Mouse (Mus musculus): Measurements from ENCODE around the gene Lmod1.

Lmod1 gene

DNA sequence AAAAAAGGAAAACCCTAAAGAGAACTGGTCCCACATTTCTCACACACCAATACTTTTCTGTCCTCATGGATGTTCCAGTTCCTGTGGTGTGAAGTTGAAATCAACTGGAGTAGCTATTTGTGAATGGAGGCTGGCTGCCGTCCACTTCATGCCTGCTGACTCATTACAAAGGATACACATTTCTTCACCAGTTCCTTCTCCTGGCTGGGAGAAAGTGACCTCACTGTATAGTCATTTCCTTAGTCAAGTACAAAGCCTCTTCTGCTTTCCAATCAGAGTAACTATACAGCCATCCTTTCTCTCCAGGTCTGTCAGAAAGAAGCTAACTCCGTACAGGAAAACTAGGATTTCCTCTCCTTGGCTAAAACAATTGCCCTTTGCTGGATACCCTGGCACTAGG, 86.4 kb downstream of the Lmod1 start:
- DNase-seq (ENCODE audit: low read depth): peak; percentile 94

DNA sequence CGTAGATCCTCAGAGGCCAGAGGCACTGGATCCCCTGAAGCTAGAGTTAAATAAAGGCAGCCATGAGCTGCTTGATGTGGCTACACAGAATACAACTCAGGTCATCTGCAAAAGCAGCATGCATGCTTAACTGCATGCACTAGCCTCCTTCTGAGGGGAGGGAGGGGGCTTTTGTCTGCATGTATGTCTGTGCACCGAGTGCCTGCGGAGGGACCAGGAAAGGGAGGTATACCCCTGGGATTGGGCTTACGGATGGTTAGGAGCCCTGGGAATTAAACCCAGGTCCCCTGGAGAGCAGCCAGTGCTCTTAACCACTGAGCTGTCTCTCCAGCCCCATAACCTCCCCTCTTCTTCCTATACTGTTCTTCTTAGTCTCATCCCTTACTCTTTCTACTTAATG, 87.5 kb downstream of the Lmod1 start:
- DNase-seq (ENCODE audit: low read depth): no peak

GRCm38 (mm10) chr1:135413996-135414395, 89.4 kb downstream of the Lmod1 start:
- DNase-seq (ENCODE audit: low read depth): peak; percentile 81

All from NIH3T3 (cell line).